Mouse (Mus musculus) forebrain, embryonic 11.5 days (tissue): ENCODE data around the gene Arhgef38. TPM values are rescaled to one million over a fixed set of nuclear protein-coding genes. Genes with fewer than 3 reads are reported as not detected.

Experiments
- ATAC-seq: fragments of 200-750 bp; cut with Nextera tagmentation; replicated peaks from 2 replicates; pipeline ENCODE4 v1.8.0; 2017; ENCODE audit warnings: moderate TSS enrichment; ENCODE audit not compliant: low FRiP score
- DNase-seq: peaks from one replicate; pipeline ENCODE4 v3.0.0-alpha.2; 2017; ENCODE audit warnings: low spot score
- H3K27ac ChIP-seq: fragments of 300-500 bp; sonication (generic); 2 replicates; pipeline ENCODE4 v1.5.1; 2014; ENCODE audit warnings: low read depth, low read length
- H3K27me3 ChIP-seq: fragments of 300-500 bp; sonication (generic); 2 replicates; pipeline ENCODE4 v1.6.1; 2014; ENCODE audit warnings: mild to moderate bottlenecking, low read length, mixed read lengths; ENCODE audit not compliant: control insufficient read depth, insufficient read depth
- H3K36me3 ChIP-seq: fragments of 300-500 bp; sonication (generic); 2 replicates; pipeline ENCODE4 v1.6.1; 2014; ENCODE audit warnings: mild to moderate bottlenecking, low read length, moderate library complexity, mixed read lengths; ENCODE audit not compliant: control insufficient read depth, insufficient read depth
- H3K4me1 ChIP-seq: fragments of 300-500 bp; sonication (generic); replicated peaks from 2 replicates; pipeline ENCODE4 v1.6.1; 2014; ENCODE audit warnings: low read length, mixed read lengths; ENCODE audit not compliant: control insufficient read depth, insufficient read depth
- H3K4me2 ChIP-seq: fragments of 300-500 bp; sonication (generic); 2 replicates; pipeline ENCODE4 v1.6.1; 2014; ENCODE audit warnings: low read depth, mild to moderate bottlenecking, low read length, moderate library complexity, mixed read lengths; ENCODE audit not compliant: severe bottlenecking
- H3K4me3 ChIP-seq: fragments of 300-500 bp; sonication (generic); 2 replicates; pipeline ENCODE4 v1.5.1; 2014; ENCODE audit warnings: low read depth, low read length
- H3K9ac ChIP-seq: fragments of 300-500 bp; sonication (generic); 2 replicates; pipeline ENCODE4 v1.6.1; 2014; ENCODE audit warnings: low read length
- H3K9me3 ChIP-seq: fragments of 300-500 bp; sonication (generic); 2 replicates; pipeline ENCODE4 v1.6.1; 2016; ENCODE audit warnings: low read length, mixed read lengths; ENCODE audit not compliant: control insufficient read depth
- WGBS: fragments of 180-500 bp; shearing (Covaris S2); extraction: QIAGEN DNeasy Blood & Tissue Kit; methylation state at CpG from one replicate; pipeline ENCODE4 v1.1.7; 2014; 5-methylcytosine and 5-hydroxymethylcytosine counted together
- polyA plus RNA-seq: library from polyadenylated mRNA; unstranded; fragments of >200 nt; fragmentation: Nextera tagmentation; extraction: Ambion mirVana; gene quantifications from 2 replicates; pipeline ENCODE4 v1.2.1, GENCODE M21; 2014

The Arhgef38 gene
- polyA plus RNA-seq, 1 experiment from 2014 or later: not detected

DNA sequence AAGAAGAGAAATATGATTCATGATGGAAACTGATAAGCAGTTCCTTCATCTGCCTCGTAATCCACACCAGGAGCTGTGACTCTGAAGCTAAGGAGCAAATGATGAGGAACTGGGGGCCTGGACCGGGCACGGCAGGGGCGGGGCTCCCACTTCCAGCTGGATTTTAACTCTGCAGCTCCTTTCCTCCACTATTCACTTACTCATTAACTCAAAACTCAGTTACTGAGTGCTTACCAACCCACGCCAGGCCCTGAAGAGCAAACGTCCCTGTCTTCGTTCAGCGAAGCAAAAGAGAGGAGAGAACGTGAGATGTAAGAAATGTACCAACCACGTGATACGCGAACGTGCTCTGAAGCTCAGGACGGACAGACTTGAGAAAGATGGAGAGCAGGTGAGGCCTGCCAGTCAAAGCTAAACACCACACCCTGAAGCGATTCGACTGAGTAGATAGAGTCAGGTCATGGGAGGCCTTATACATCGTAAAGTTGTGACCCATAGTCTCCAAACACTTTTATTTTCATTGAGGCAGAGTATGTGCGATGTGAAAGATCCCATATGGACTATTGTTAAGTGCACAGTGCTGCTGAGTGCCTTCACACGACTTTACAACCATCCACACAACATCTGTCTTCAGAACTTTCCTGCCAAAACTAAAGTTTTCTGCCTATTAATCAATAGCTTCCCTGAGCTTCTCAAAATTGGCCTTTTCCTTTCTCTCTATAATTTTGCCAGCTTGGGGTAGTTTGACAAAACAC lies 7.3 kb downstream of the Arhgef38 start:
- ATAC-seq (no peak), DNase-seq (no peak)
- Histone ChIP-seq H3K36me3 (no peaks in the 10 kb centered on the region), H3K27ac (no peak overlapping the region), H3K9me3 (no peaks in the 10 kb centered on the region), H3K9ac (no peak overlapping the region), H3K4me1 (no peaks in the 10 kb centered on the region), H3K27me3 (no peaks in the 10 kb centered on the region), H3K4me2 (no peak overlapping the region), H3K4me3 (no peak overlapping the region)
- WGBS: 85% methylated on average over 19 of the region's 19 CpGs

DNA sequence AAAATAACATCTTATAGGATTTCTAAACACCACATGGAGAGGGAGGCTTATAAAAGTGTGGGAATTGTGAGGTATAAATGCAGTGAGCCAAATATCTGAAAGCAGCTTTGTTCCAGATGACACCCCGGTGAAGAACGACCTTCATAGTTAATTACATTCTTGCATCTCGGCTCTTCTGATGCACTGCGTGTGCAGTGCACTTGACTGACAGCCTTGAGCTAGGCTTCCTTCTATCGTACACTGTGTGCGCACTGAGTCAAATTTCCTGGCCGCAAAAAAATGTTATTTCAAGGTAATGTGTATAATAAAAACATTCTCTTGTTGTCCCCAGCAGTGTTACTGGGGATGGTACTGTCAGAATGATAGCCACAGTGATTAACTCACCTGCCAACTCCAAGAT lies 16.2 kb downstream of the Arhgef38 start:
- Histone ChIP-seq H3K4me2 (no peak overlapping the region), H3K27ac (no peak overlapping the region), H3K9me3 (no peaks in the 10 kb centered on the region), H3K9ac (no peak overlapping the region), H3K27me3 (no peaks in the 10 kb centered on the region), H3K36me3 (no peaks in the 10 kb centered on the region), H3K4me3 (no peak overlapping the region), H3K4me1 (no peaks in the 10 kb centered on the region)
- DNase-seq (no peak), ATAC-seq (no peak)
- WGBS: 78% methylated on average over 7 of the region's 7 CpGs

DNA sequence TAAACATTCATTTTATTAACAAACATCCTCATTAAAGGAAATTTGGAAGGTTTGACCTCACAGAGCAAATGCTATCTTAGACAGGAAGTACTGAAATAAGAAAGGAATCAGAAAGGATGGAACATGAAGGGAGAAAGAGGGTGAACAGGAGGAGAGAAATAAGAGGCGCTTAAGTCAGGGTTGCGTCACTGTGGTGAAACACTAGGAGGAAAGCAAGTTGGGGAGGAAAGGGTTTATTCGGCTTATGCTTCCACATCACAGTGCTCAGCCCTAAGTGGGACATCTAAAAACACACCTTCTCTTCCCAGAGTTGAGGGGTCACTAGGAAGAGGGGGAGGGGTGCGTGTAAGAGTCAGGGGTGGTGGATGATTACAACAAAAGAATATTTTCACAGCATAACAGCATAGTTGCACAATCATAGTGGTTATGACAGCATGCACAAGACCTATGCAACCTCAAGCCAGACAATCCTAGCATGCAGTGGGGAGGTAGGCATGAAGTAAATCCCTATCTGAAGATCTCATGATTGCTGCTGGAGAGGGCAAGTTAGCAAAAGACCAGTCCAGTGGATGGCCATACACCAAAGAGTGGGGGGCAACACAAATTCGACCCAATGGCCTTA lies 19.4 kb downstream of the Arhgef38 start:
- Histone ChIP-seq H3K27me3 (no peaks in the 10 kb centered on the region), H3K27ac (no peak overlapping the region), H3K36me3 (no peaks in the 10 kb centered on the region), H3K4me2 (no peak overlapping the region), H3K9me3 (no peaks in the 10 kb centered on the region), H3K4me3 (no peak overlapping the region), H3K9ac (no peak overlapping the region), H3K4me1 (no peaks in the 10 kb centered on the region)
- 92% methylated on average over 5 of the region's 5 CpGs for WGBS
- DNase-seq (no peak), ATAC-seq (no peak)

DNA sequence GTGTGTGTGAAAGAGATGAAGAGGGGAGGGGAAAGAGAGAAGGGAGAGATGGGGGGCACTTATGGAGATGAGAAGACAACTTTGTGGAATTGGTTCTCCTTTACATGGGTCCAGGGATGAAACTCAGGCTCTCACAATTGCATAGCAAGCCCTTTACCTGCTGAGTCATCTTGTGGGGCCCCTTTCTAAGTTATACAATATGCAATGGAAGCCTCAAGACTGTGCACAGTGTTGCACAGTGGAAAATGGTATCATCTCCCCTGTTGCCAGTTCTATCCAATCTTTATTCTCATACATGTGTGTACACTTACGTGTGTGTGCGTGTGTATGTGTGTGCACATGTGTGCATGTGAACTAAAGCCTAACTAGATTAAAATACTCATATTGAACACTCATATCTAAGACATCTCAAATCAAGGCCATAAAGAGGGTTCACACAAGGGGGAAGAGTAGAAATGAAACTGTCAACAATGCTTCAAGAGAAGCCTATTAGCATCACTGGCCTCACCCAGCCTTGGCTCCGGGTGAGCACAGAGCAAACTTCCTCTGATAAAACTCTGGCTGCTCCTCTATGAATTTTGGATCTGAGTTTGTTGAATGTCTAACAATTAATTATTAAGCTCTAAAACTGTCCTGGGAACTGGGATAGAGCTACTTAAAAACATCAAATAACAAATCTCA lies 21.2 kb downstream of the Arhgef38 start:
- H3K27me3 ChIP-seq: no peaks in the 10 kb centered on the region
- H3K9me3 ChIP-seq: no peaks in the 10 kb centered on the region
- H3K36me3 ChIP-seq: no peaks in the 10 kb centered on the region
- ATAC-seq: no peak
- 91% methylated on average over 3 of the region's 3 CpGs for WGBS
- no peak overlapping the region for H3K4me3 ChIP-seq
- H3K27ac ChIP-seq: no peak overlapping the region
- no peaks in the 10 kb centered on the region for H3K4me1 ChIP-seq
- no peak for DNase-seq
- no peak overlapping the region for H3K4me2 ChIP-seq
- H3K9ac ChIP-seq: no peak overlapping the region

DNA sequence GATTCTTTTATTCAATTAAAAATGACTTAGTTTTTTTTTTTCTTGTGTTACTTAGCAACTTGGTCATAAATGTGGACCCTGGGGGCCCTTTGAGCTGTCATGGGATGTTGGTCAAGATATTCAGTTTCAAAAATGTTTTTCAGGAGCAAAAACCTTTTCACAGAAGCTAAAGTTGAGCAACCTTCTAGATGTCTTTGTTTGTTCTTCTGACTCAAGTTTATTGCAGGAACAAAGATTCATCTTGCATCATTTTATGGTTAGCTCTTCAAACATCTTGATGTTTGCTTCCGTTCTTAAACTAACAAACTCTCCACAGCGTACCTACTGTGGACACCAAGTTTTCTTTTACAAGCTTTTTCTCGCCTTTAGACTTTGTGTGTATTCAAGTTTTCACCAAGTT lies 23.4 kb downstream of the Arhgef38 start:
- H3K9me3 ChIP-seq: no peaks in the 10 kb centered on the region
- no peak overlapping the region for H3K4me2 ChIP-seq
- ATAC-seq: no peak
- H3K27me3 ChIP-seq: no peaks in the 10 kb centered on the region
- H3K36me3 ChIP-seq: no peaks in the 10 kb centered on the region
- no peak overlapping the region for H3K9ac ChIP-seq
- no peaks in the 10 kb centered on the region for H3K4me1 ChIP-seq
- WGBS: 87% methylated on average over 3 of the region's 3 CpGs
- H3K27ac ChIP-seq: no peak overlapping the region
- H3K4me3 ChIP-seq: no peak overlapping the region
- DNase-seq: no peak

DNA sequence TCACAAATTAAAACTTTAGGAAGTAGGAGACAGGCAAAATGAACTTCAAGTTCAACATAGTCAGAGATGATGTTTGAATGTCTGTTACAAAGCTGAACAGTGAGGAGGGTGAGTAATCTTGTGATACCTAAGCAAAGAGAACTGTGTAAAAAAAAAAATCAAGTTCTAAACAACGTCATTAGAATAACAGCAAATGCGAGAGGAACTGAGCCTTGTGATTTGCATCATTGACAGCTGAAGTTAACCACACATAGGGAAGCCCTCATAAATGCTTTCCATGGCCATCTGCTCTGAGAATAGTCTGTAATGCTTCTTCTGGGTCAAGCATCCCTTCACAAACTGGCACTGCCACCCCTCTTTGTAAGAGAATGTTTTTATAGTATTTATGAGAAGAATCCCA lies 31.0 kb downstream of the Arhgef38 start:
- H3K4me3 ChIP-seq: no peak overlapping the region
- H3K9me3 ChIP-seq: no peaks in the 10 kb centered on the region
- H3K9ac ChIP-seq: no peak overlapping the region
- DNase-seq: no peak
- 85% methylated on average over 2 of the region's 2 CpGs for WGBS
- no peaks in the 10 kb centered on the region for H3K36me3 ChIP-seq
- H3K27ac ChIP-seq: no peak overlapping the region
- no peaks in the 10 kb centered on the region for H3K27me3 ChIP-seq
- ATAC-seq: no peak
- H3K4me2 ChIP-seq: no peak overlapping the region
- no peaks in the 10 kb centered on the region for H3K4me1 ChIP-seq

DNA sequence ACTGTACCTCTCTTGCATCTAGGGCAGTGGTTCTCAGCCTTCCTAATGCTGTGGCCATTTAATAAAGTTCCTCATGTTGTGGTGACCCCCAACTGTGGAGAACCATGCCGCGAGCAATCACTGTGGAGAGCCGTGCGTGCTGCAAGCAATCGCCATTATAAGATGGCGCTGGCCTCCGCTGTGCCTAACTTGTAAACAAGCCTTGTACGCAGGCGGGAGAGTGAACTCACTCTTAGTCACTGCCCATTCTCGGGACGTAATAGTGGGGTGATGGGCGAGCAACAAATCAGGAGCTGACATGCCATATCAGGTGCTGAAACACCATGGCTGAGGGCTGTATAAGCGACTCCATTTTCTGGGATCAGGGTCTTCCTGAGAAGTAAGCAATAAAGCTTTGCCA lies 32.6 kb downstream of the Arhgef38 start:
- no peak for ATAC-seq
- Histone ChIP-seq H3K4me3 (no peak overlapping the region), H3K27ac (no peak overlapping the region), H3K4me2 (no peak overlapping the region), H3K4me1 (no peaks in the 10 kb centered on the region), H3K27me3 (no peaks in the 10 kb centered on the region), H3K9ac (no peak overlapping the region), H3K36me3 (no peaks in the 10 kb centered on the region), H3K9me3 (no peaks in the 10 kb centered on the region)
- DNase-seq: no peak
- 93% methylated on average over 13 of the region's 13 CpGs for WGBS

DNA sequence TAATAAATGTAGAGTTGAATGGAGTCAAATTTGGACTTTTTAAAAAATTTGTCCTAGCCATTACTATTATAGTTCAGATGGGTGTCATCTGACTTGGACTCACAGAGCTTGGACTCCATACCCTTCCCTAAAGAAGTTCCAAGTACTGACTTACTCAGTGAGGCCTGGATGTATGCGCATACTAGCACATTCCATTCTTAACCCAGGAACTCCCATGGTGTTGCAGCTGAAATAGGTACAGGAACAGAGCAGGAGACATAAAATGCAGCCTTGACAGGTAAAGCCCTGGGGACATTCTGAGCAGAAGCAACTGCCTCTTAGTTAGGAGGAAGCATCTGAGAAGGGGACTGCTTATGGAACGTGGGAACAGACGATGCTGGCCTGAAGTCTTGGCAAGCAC lies 45.8 kb downstream of the Arhgef38 start:
- Histone ChIP-seq H3K27ac (no peak overlapping the region), H3K36me3 (no peaks in the 10 kb centered on the region), H3K4me1 (no peaks in the 10 kb centered on the region), H3K4me3 (no peak overlapping the region), H3K27me3 (no peaks in the 10 kb centered on the region), H3K9me3 (no peaks in the 10 kb centered on the region), H3K4me2 (no peak overlapping the region), H3K9ac (no peak overlapping the region)
- ATAC-seq (no peak), DNase-seq (no peak)
- WGBS: 76% methylated on average over 3 of the region's 3 CpGs
